Mouse (Mus musculus) bone marrow macrophage, adult 2 months (primary cell): ENCODE measurements at regions not wholly inside any gene's neighbourhood (a gene's known extent, or its start where the extent isn't known, plus 50 kb on each side); places are given as distances from the start of the nearest gene placed in this dataset.

Experiments used
- CTCF ChIP-seq: IDR thresholded peaks from 2 replicates; pipeline ENCODE4 v1.5.1; 2012; ENCODE audit warnings: low read depth, mild to moderate bottlenecking, low read length, moderate library complexity
- POLR2A ChIP-seq: IDR thresholded peaks from 2 replicates; pipeline ENCODE4 v1.6.1; 2012; ENCODE audit warnings: mild to moderate bottlenecking, low read depth, low read length, borderline replicate concordance

GRCm38 (mm10) chr2:74154062-74154461 lies 242.9 kb upstream of the Atp5g3 start:
- TF ChIP-seq CTCF (no peak), POLR2A (no peak)
